Mouse (Mus musculus): ENCODE results near the gene Ngdn. TPM values are rescaled to one million over a fixed set of nuclear protein-coding genes. Genes with fewer than 3 reads are reported as not detected.

Ngdn gene
- total RNA-seq (2023): 87.3 TPM

GRCm38 (mm10) chr14:55014991-55015766 is at the start of gene Ngdn:
Gene Ngdn (plus strand): TSS chr14:55015454.

GRCm38 (mm10) chr14:54966320-54966977 is 48.8 kb upstream of the Ngdn start, which contains the start of gene Myh6:
Gene Myh6 (minus strand): TSS chr14:54966927.

GRCm38 (mm10) chr14:54976633-54977032 is 38.6 kb upstream of the Ngdn start, which contains the start of gene Gm17428:
Gene Gm17428 (plus strand): TSS chr14:54976933.

GRCm38 (mm10) chr14:54994136-54994868 is 21.0 kb upstream of the Ngdn start, which contains the start of gene Myh7:
Gene Myh7 (minus strand): TSS chr14:54994626.

Other genes starting within 250 kb of the Ngdn start
- gene Slc7a8, start 233.5 kb upstream of the Ngdn start, total RNA-seq (2023): 0.43 TPM
- not detected for gene Rnf212b, start 201.3 kb upstream of the Ngdn start, total RNA-seq (2023)
- gene Homez, start 144.5 kb upstream of the Ngdn start, total RNA-seq (2023): 6.8 TPM
- 12.5 TPM for gene Ppp1r3e, start 137.9 kb upstream of the Ngdn start, total RNA-seq (2023)
- gene Bcl2l2, start 132.1 kb upstream of the Ngdn start, total RNA-seq (2023): 3.6 TPM
- 0.83 TPM for gene Gm20521, start 132.0 kb upstream of the Ngdn start, total RNA-seq (2023)
- gene Pabpn1, start 123.0 kb upstream of the Ngdn start, total RNA-seq (2023): 231 TPM
- gene Slc22a17, start 102.3 kb upstream of the Ngdn start, total RNA-seq (2023): 2.8 TPM
- gene Efs, start 89.3 kb upstream of the Ngdn start, total RNA-seq (2023): not detected
- gene Il25, start 82.8 kb upstream of the Ngdn start, total RNA-seq (2023): not detected
- gene Cmtm5, start 79.2 kb upstream of the Ngdn start, total RNA-seq (2023): not detected
- not detected for gene Myh6, start 48.5 kb upstream of the Ngdn start, total RNA-seq (2023)
- not detected for gene Gm17428, start 38.5 kb upstream of the Ngdn start, total RNA-seq (2023)
- gene Myh7, start 20.8 kb upstream of the Ngdn start, total RNA-seq (2023): not detected
- gene Zfhx2, start 76.9 kb downstream of the Ngdn start, total RNA-seq (2023): 14.9 TPM
- 6.1 TPM for gene Thtpa, start 79.3 kb downstream of the Ngdn start, total RNA-seq (2023)
- 131 TPM for gene Ap1g2, start 91.1 kb downstream of the Ngdn start, total RNA-seq (2023)
- gene Jph4, start 101.5 kb downstream of the Ngdn start, total RNA-seq (2023): not detected
- gene Dhrs2, start 206.6 kb downstream of the Ngdn start, total RNA-seq (2023): not detected

Data from CD8-positive naive resting alpha-beta T cell, adult 57 days (primary cell).